14 mouse cellular contexts compared by ENCODE assay signal in the genomic region with DNA sequence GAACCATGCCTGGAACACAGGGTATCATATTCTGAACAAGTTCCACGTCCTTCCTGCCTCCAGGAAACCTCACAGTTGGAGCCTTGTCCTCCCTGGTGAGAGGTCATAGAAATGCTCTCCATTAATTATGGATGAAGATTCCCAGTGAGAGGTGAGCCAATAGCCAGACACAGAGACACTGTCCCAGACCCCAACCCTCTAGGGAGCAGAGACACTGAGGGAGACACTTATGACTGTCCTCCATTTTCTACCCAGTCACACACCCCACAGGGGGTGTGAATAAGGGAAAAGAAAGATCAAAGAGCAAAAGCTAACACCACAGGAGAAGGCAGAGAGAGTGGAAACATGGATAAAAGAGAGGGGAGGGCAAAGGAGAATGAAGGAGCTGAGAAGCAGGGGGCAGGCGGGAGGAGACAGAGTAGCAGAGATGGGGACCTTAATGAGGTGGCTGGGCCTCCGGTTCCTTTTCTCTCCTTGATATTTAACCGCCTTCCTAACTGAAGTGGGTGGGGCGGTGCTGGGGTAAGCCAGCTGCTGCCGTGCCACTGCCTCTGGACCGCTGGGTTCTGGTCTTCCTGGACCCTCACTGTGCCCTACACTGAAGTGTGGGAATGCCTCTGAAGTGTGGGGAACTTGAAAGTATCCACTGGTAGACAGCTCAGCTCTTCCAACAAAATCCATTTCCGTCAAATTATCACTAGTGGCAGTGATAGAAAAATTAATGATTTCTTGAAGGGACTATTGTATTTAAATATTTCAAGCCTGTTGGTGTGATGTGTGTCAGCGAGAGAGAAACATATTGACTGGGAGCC.
DNase-seq lines count a peak whose midpoint lies in the region; ATAC-seq and TF ChIP-seq lines count a peak whose summit lies in the region.
"Had no signal": no experiment of that assay in that cellular context is flagged by ENCODE, and none has a peak within 500 bp of the region (broad histone marks: within the 10 kb centered on the region; RNA-seq: fewer than 3 reads in every experiment).

No protein-coding gene starts in this region.

- H3K27me3 ChIP-seq in forebrain, embryonic 11.5 days (ENCODE audit: control insufficient read depth, insufficient read depth, low read length): no peaks in the 10 kb centered on the region
- no peaks in the 10 kb centered on the region for H3K27me3 ChIP-seq in hindbrain, embryonic 16.5 days (replicated peaks; ENCODE audit: control insufficient read depth, insufficient read depth, low read length)
- H3K27me3 ChIP-seq in neural tube, embryonic 12.5 days (replicated peaks): no peaks in the 10 kb centered on the region
- no peaks in the 10 kb centered on the region for H3K27me3 ChIP-seq in thymus, adult 2 months (ENCODE audit: control insufficient read depth, insufficient read depth, low read length)
- H3K27me3 ChIP-seq in intestine, embryonic 16.5 days (replicated peaks; ENCODE audit: control insufficient read depth, insufficient read depth, low read length): no peaks in the 10 kb centered on the region
- H3K27me3 ChIP-seq: heart, embryonic 15.5 days; limb, embryonic 13.5 days; stomach, embryonic 15.5 days had no signal

- H3K4me2 ChIP-seq in forebrain, embryonic 11.5 days (ENCODE audit: low read depth, low read length, severe bottlenecking): no peak overlapping the region
- no peak overlapping the region for H3K4me2 ChIP-seq in hindbrain, embryonic 16.5 days (ENCODE audit: low read length)
- H3K4me2 ChIP-seq in neural tube, embryonic 12.5 days (replicated peaks): peak overlapping the region; percentile 21; the same call in 1 of the 2 replicates
- H3K4me2 ChIP-seq in intestine, embryonic 16.5 days (ENCODE audit: low read depth, low read length): no peak overlapping the region
- H3K4me2 ChIP-seq: heart, embryonic 15.5 days; limb, embryonic 13.5 days; stomach, embryonic 15.5 days had no signal

- 0 out of 2 replicates have a peak, but pooled peaks have one; percentile 25 for ATAC-seq in frontal cortex, adult (ENCODE audit: low TSS enrichment)
- ATAC-seq in forebrain, embryonic 11.5 days (replicated peaks; ENCODE audit: low FRiP score): peak; percentile 65
- ATAC-seq in hindbrain, embryonic 16.5 days: peak; percentile 79
- peak; percentile 80 for ATAC-seq in neural tube, embryonic 12.5 days (ENCODE audit: low FRiP score, low read depth)
- no peak for ATAC-seq in intestine, embryonic 16.5 days

- peak overlapping the region; percentile 60; the same call in 1 of the 2 replicates for H3K27ac ChIP-seq in forebrain, embryonic 11.5 days (ENCODE audit: low read depth, low read length)
- H3K27ac ChIP-seq in hindbrain, embryonic 16.5 days (ENCODE audit: low read depth, low read length): peak overlapping the region; percentile 58
- H3K27ac ChIP-seq in neural tube, embryonic 12.5 days: no peak overlapping the region
- no peak overlapping the region for H3K27ac ChIP-seq in thymus, adult 2 months (ENCODE audit: control insufficient read depth, insufficient read depth, low read length)
- H3K27ac ChIP-seq in intestine, embryonic 16.5 days (ENCODE audit: low read length): no peak overlapping the region
- H3K27ac ChIP-seq: heart, embryonic 15.5 days; limb, embryonic 13.5 days; stomach, embryonic 15.5 days had no signal

- H3K4me3 ChIP-seq in forebrain, embryonic 11.5 days (ENCODE audit: low read depth, low read length): no peak overlapping the region
- no peak overlapping the region for H3K4me3 ChIP-seq in hindbrain, embryonic 16.5 days (ENCODE audit: low read length)
- H3K4me3 ChIP-seq in neural tube, embryonic 12.5 days: no peak overlapping the region
- H3K4me3 ChIP-seq in thymus, adult 2 months (ENCODE audit: control insufficient read depth, insufficient read depth, low read length): no peak overlapping the region
- H3K4me3 ChIP-seq in intestine, embryonic 16.5 days (ENCODE audit: low read length): no peak overlapping the region
- H3K4me3 ChIP-seq: heart, embryonic 15.5 days; limb, embryonic 13.5 days; stomach, embryonic 15.5 days had no signal

- no peak overlapping the region for H3K9ac ChIP-seq in forebrain, embryonic 11.5 days (ENCODE audit: low read length)
- no peak overlapping the region for H3K9ac ChIP-seq in hindbrain, embryonic 16.5 days (ENCODE audit: low read depth, low read length)
- H3K9ac ChIP-seq in neural tube, embryonic 12.5 days: no peak overlapping the region
- no peak overlapping the region for H3K9ac ChIP-seq in intestine, embryonic 16.5 days (ENCODE audit: low read depth, low read length)
- H3K9ac ChIP-seq: heart, embryonic 15.5 days; limb, embryonic 13.5 days; stomach, embryonic 15.5 days had no signal

- 3% methylated on average over 8 of the region's 9 CpGs for WGBS in forebrain, embryonic 11.5 days
- WGBS in hindbrain, embryonic 16.5 days: 15% methylated on average over 9 of the region's 9 CpGs
- 6% methylated on average over 9 of the region's 9 CpGs for WGBS in neural tube, embryonic 12.5 days
- WGBS in thymus, adult 2 months: 84% methylated on average over 9 of the region's 9 CpGs
- 29% methylated on average over 9 of the region's 9 CpGs for WGBS in intestine, embryonic 16.5 days

- no peaks in the 10 kb centered on the region for H3K36me3 ChIP-seq in forebrain, embryonic 11.5 days (ENCODE audit: control insufficient read depth, insufficient read depth, low read length)
- no peaks in the 10 kb centered on the region for H3K36me3 ChIP-seq in hindbrain, embryonic 16.5 days (ENCODE audit: control insufficient read depth, insufficient read depth, low read length)
- H3K36me3 ChIP-seq in neural tube, embryonic 12.5 days: no peaks in the 10 kb centered on the region
- no peaks in the 10 kb centered on the region for H3K36me3 ChIP-seq in thymus, adult 2 months (ENCODE audit: control insufficient read depth, insufficient read depth, low read length)
- no peaks in the 10 kb centered on the region for H3K36me3 ChIP-seq in intestine, embryonic 16.5 days (ENCODE audit: control insufficient read depth, insufficient read depth, low read length)
- H3K36me3 ChIP-seq: heart, embryonic 15.5 days; limb, embryonic 13.5 days; stomach, embryonic 15.5 days had no signal

- DNase-seq in frontal cortex, postnatal 10 days (ENCODE audit: low spot score in 2 of 2): no peak
- peak; percentile 69 for DNase-seq in forebrain, embryonic 11.5 days (ENCODE audit: low spot score)
- DNase-seq in thymus, adult 2 months: no peak
- no peak for DNase-seq in testis, postnatal 10 days (ENCODE audit: low spot score)
- DNase-seq: kidney, adult 11 months; layer of hippocampus, adult 9-11 months; right cerebral cortex, postnatal 25 days had no signal

- TF ChIP-seq CTCF in thymus, adult 2 months (IDR thresholded peaks at IDR 0.05; ENCODE audit: borderline replicate concordance, control insufficient read depth, extremely low read depth, insufficient read depth, low read length, poor library complexity): no peak

- no peaks in the 10 kb centered on the region for H3K9me3 ChIP-seq in forebrain, embryonic 11.5 days (ENCODE audit: control insufficient read depth, low read length)
- H3K9me3 ChIP-seq in hindbrain, embryonic 16.5 days (ENCODE audit: control insufficient read depth, low read length): no peaks in the 10 kb centered on the region
- no peaks in the 10 kb centered on the region for H3K9me3 ChIP-seq in neural tube, embryonic 12.5 days
- no peaks in the 10 kb centered on the region for H3K9me3 ChIP-seq in intestine, embryonic 16.5 days (ENCODE audit: control insufficient read depth, low read length)
- H3K9me3 ChIP-seq: heart, embryonic 15.5 days; limb, embryonic 13.5 days; stomach, embryonic 15.5 days had no signal

- TF ChIP-seq POLR2A in thymus, adult 2 months (IDR thresholded peaks at IDR 0.05; ENCODE audit: control insufficient read depth, extremely low read depth, insufficient read depth, low read length, poor library complexity): no peak

- H3K4me1 ChIP-seq in forebrain, embryonic 11.5 days (replicated peaks; ENCODE audit: control insufficient read depth, insufficient read depth, low read length): peaks cover 6% of the 10 kb centered on the region; the same call in 1 of the 2 replicates
- peaks cover 5% of the 10 kb centered on the region for H3K4me1 ChIP-seq in hindbrain, embryonic 16.5 days (ENCODE audit: control insufficient read depth, insufficient read depth, low read depth, low read length)
- H3K4me1 ChIP-seq in neural tube, embryonic 12.5 days: peaks cover 13% of the 10 kb centered on the region
- peaks cover 22% of the 10 kb centered on the region for H3K4me1 ChIP-seq in thymus, adult 2 months (replicated peaks; ENCODE audit: control insufficient read depth, insufficient read depth, low read length)
- H3K4me1 ChIP-seq in intestine, embryonic 16.5 days (ENCODE audit: control insufficient read depth, insufficient read depth, low read length): no peaks in the 10 kb centered on the region; the same call in 1 of the 2 replicates

Comparison
In these comparisons a context has a peak if more than half of its experiments do, and no peak if none do; other contexts are left out.
1. H3K27ac ChIP-seq: peak in forebrain, embryonic 11.5 days (single experiment) and hindbrain, embryonic 16.5 days (single experiment); none in neural tube, embryonic 12.5 days (single experiment), thymus, adult 2 months (single experiment) and intestine, embryonic 16.5 days (single experiment).